Mouse (Mus musculus) CD4-positive, CD25-positive, alpha-beta regulatory T cell, adult 9 weeks (primary cell): Measurements from ENCODE around the gene Slc12a3. TPM values are rescaled to one million over a fixed set of nuclear protein-coding genes. Genes with fewer than 3 reads are reported as not detected.

Source experiments
- polyA plus RNA-seq: library from polyadenylated mRNA; unstranded; fragments of 100-300 nt; shearing (Covaris generic); gene quantifications from one replicate; pipeline ENCODE4 v1.2.1, GENCODE M21; 2017

The Slc12a3 gene
- 0.38 TPM for polyA plus RNA-seq

GRCm38 (mm10) chr8:94328932-94329728, at the start of gene Slc12a3:
Slc12a3 (plus strand) TSS chr8:94329201.

GRCm38 (mm10) chr8:94386214-94387026, 57.4 kb downstream of the Slc12a3 start, which contains the start of gene Herpud1:
Herpud1 (plus strand) TSS chr8:94386438.

Other genes with a start within 250 kb of the Slc12a3 start
- gene Bbs2, start 230.3 kb upstream of the Slc12a3 start, polyA plus RNA-seq = 12.2 TPM
- gene Mt4, start 192.0 kb upstream of the Slc12a3 start, polyA plus RNA-seq = not detected
- gene Mt3, start 176.6 kb upstream of the Slc12a3 start, polyA plus RNA-seq = not detected
- not detected for gene Mt2, start 156.5 kb upstream of the Slc12a3 start, polyA plus RNA-seq
- gene Mt1, start 150.1 kb upstream of the Slc12a3 start, polyA plus RNA-seq = 3.2 TPM
- gene Nup93, start 114.6 kb upstream of the Slc12a3 start, polyA plus RNA-seq = 51.7 TPM
- gene Herpud1, start 57.2 kb downstream of the Slc12a3 start, polyA plus RNA-seq = 155 TPM
- gene Nlrc5, start 105.2 kb downstream of the Slc12a3 start, polyA plus RNA-seq = 285 TPM
- gene Cpne2, start 203.8 kb downstream of the Slc12a3 start, polyA plus RNA-seq = not detected